Mouse (Mus musculus): ENCODE results near the gene Olfr644. TPM values are rescaled to one million over a fixed set of nuclear protein-coding genes. Genes with fewer than 3 reads are reported as not detected.

The Olfr644 gene
- polyA plus RNA-seq, 1 experiment from 2014 or later, result not detected

DNA sequence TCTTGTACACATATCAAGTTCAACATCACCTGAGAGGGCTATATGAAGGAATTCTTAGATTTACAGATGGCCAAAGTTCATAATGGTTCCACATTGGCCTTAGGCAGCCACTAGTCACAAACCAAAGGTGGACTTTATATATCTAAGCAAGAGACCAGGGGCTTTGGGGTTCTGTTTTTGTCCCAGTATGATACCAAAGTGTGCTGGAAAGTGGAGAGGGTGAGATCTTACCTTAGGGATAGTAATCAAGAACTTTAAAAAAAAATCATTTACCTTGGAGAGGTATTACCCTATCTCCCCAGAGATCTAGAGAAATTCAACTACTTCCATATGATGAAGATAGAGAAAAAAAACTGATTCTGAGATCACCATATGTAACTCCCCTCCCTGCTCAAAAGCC is 54.5 kb downstream of the Olfr644 start, which contains the start of gene Olfr639:
Gene Olfr639, minus strand, starts transcription at position 101 of the 400 bp plus-strand sequence.
- no peak within 1 kb of the TSS for H3K4me2 ChIP-seq (replicated peaks)
- H3K36me3 ChIP-seq, result no peaks in the 10 kb centered on the region
- no peaks in the 10 kb centered on the region for H3K4me1 ChIP-seq
- no peak within 1 kb of the TSS for H3K27ac ChIP-seq
- no peak within 1 kb of the TSS for H3K4me3 ChIP-seq
- H3K27me3 ChIP-seq (replicated peaks), result no peaks in the 10 kb centered on the region
- H3K9ac ChIP-seq, result no peak within 1 kb of the TSS
- no peak for ATAC-seq (ENCODE audit: low FRiP score, low read depth)
- H3K9me3 ChIP-seq, result no peaks in the 10 kb centered on the region

Other genes starting within 250 kb of the Olfr644 start
- gene Hbb-bs, start 243.8 kb downstream of the Olfr644 start, polyA plus RNA-seq (2016; fragmentation: Nextera tagmentation; extraction: Ambion mirVana), result 567 and 639 TPM in 2 replicates
- gene Hbb-bh2, start 231.3 kb downstream of the Olfr644 start, polyA plus RNA-seq (2016; fragmentation: Nextera tagmentation; extraction: Ambion mirVana), result 0.38 TPM in 1 of 2 replicates, not detected in the other
- 483 and 495 TPM in 2 replicates for gene Hbb-bh1, start 228.7 kb downstream of the Olfr644 start, polyA plus RNA-seq (2016; fragmentation: Nextera tagmentation; extraction: Ambion mirVana)
- 6,731 and 6,931 TPM in 2 replicates for gene Hbb-y, start 218.7 kb downstream of the Olfr644 start, polyA plus RNA-seq (2016; fragmentation: Nextera tagmentation; extraction: Ambion mirVana)
- gene Olfr66, start 185.6 kb downstream of the Olfr644 start, polyA plus RNA-seq (2016; fragmentation: Nextera tagmentation; extraction: Ambion mirVana), result not detected in 2 replicates
- not detected in 2 replicates for gene Olfr64, start 177.4 kb downstream of the Olfr644 start, polyA plus RNA-seq (2016; fragmentation: Nextera tagmentation; extraction: Ambion mirVana)
- not detected in 2 replicates for gene Olfr65, start 168.4 kb downstream of the Olfr644 start, polyA plus RNA-seq (2016; fragmentation: Nextera tagmentation; extraction: Ambion mirVana)
- not detected in 2 replicates for gene Olfr631, start 143.0 kb downstream of the Olfr644 start, polyA plus RNA-seq (2016; fragmentation: Nextera tagmentation; extraction: Ambion mirVana)
- gene Olfr632, start 137.5 kb downstream of the Olfr644 start, polyA plus RNA-seq (2016; fragmentation: Nextera tagmentation; extraction: Ambion mirVana), result not detected in 2 replicates
- not detected in 2 replicates for gene Olfr633, start 127.4 kb downstream of the Olfr644 start, polyA plus RNA-seq (2016; fragmentation: Nextera tagmentation; extraction: Ambion mirVana)
- not detected in 2 replicates for gene Olfr635, start 100.7 kb downstream of the Olfr644 start, polyA plus RNA-seq (2016; fragmentation: Nextera tagmentation; extraction: Ambion mirVana)
- gene Olfr638, start 73.1 kb downstream of the Olfr644 start, polyA plus RNA-seq (2016; fragmentation: Nextera tagmentation; extraction: Ambion mirVana), result not detected in 2 replicates
- gene Olfr639, start 54.6 kb downstream of the Olfr644 start, polyA plus RNA-seq (2016; fragmentation: Nextera tagmentation; extraction: Ambion mirVana), result not detected in 2 replicates
- gene Olfr640, start 46.3 kb downstream of the Olfr644 start, polyA plus RNA-seq (2016; fragmentation: Nextera tagmentation; extraction: Ambion mirVana), result not detected in 2 replicates
- gene Olfr641, start 36.4 kb downstream of the Olfr644 start, polyA plus RNA-seq (2016; fragmentation: Nextera tagmentation; extraction: Ambion mirVana), result not detected in 2 replicates
- not detected in 2 replicates for gene Olfr642, start 19.2 kb downstream of the Olfr644 start, polyA plus RNA-seq (2016; fragmentation: Nextera tagmentation; extraction: Ambion mirVana)
- not detected in 2 replicates for gene 4930516K23Rik, start 10.4 kb downstream of the Olfr644 start, polyA plus RNA-seq (2016; fragmentation: Nextera tagmentation; extraction: Ambion mirVana)
- gene Olfr645, start 13.6 kb upstream of the Olfr644 start, polyA plus RNA-seq (2016; fragmentation: Nextera tagmentation; extraction: Ambion mirVana), result not detected in 2 replicates
- gene Olfr646, start 33.0 kb upstream of the Olfr644 start, polyA plus RNA-seq (2016; fragmentation: Nextera tagmentation; extraction: Ambion mirVana), result not detected in 2 replicates
- not detected in 2 replicates for gene Ubqln5, start 58.0 kb upstream of the Olfr644 start, polyA plus RNA-seq (2016; fragmentation: Nextera tagmentation; extraction: Ambion mirVana)
- not detected in 2 replicates for gene Olfr643, start 65.5 kb upstream of the Olfr644 start, polyA plus RNA-seq (2016; fragmentation: Nextera tagmentation; extraction: Ambion mirVana)
- not detected in 2 replicates for gene Ubqln3, start 71.4 kb upstream of the Olfr644 start, polyA plus RNA-seq (2016; fragmentation: Nextera tagmentation; extraction: Ambion mirVana)
- gene Ubqlnl, start 78.7 kb upstream of the Olfr644 start, polyA plus RNA-seq (2016; fragmentation: Nextera tagmentation; extraction: Ambion mirVana), result not detected in 2 replicates
- not detected in 2 replicates for gene Olfm5, start 93.0 kb upstream of the Olfr644 start, polyA plus RNA-seq (2016; fragmentation: Nextera tagmentation; extraction: Ambion mirVana)
- gene Olfr648, start 111.5 kb upstream of the Olfr644 start, polyA plus RNA-seq (2016; fragmentation: Nextera tagmentation; extraction: Ambion mirVana), result 0.43 and 0.56 TPM in 2 replicates
- not detected in 2 replicates for gene Olfr649, start 124.1 kb upstream of the Olfr644 start, polyA plus RNA-seq (2016; fragmentation: Nextera tagmentation; extraction: Ambion mirVana)
- 1.2 TPM in 2 replicates for gene Trim6, start 146.9 kb upstream of the Olfr644 start, polyA plus RNA-seq (2016; fragmentation: Nextera tagmentation; extraction: Ambion mirVana)
- 0.76 and 1.2 TPM in 2 replicates for gene Trim34a, start 172.6 kb upstream of the Olfr644 start, polyA plus RNA-seq (2016; fragmentation: Nextera tagmentation; extraction: Ambion mirVana)
- gene Trim5, start 216.2 kb upstream of the Olfr644 start, polyA plus RNA-seq (2016; fragmentation: Nextera tagmentation; extraction: Ambion mirVana), result 0.15 and 0.22 TPM in 2 replicates
- gene Trim12a, start 243.6 kb upstream of the Olfr644 start, polyA plus RNA-seq (2016; fragmentation: Nextera tagmentation; extraction: Ambion mirVana), result 2.7 and 2.9 TPM in 2 replicates